Mouse (Mus musculus) embryonic facial prominence, embryonic 10.5 days (tissue): ENCODE results near the gene Kmt2e. TPM values are rescaled to one million over a fixed set of nuclear protein-coding genes. Genes with fewer than 3 reads are reported as not detected.
"Not testable (repeated sequence)": the region's sequence is repeated elsewhere in the genome, so short reads cannot be mapped to it uniquely, and the experiment has no call there.

Source experiments
- DNase-seq: peaks from one replicate; pipeline ENCODE4 v3.0.0-alpha.2; 2017; ENCODE audit warnings: low spot score
- H3K27ac ChIP-seq: fragments of 300-500 bp; sonication (generic); replicated peaks from 2 replicates; pipeline ENCODE4 v1.5.1; 2016; ENCODE audit warnings: mild to moderate bottlenecking
- H3K27me3 ChIP-seq: fragments of 300-500 bp; sonication (generic); replicated peaks from 2 replicates; pipeline ENCODE4 v1.6.1; 2016; ENCODE audit warnings: low read depth, mild to moderate bottlenecking; ENCODE audit not compliant: poor library complexity, severe bottlenecking
- H3K36me3 ChIP-seq: fragments of 300-500 bp; sonication (generic); replicated peaks from 2 replicates; pipeline ENCODE4 v1.6.1; 2016; ENCODE audit warnings: mild to moderate bottlenecking, moderate library complexity
- H3K4me1 ChIP-seq: fragments of 300-500 bp; sonication (generic); 2 replicates; pipeline ENCODE4 v1.6.1; 2016
- H3K4me3 ChIP-seq: fragments of 300-500 bp; sonication (generic); 2 replicates; pipeline ENCODE4 v1.5.1; 2016; ENCODE audit warnings: mild to moderate bottlenecking, moderate library complexity
- H3K9me3 ChIP-seq: fragments of 300-500 bp; sonication (generic); 2 replicates; pipeline ENCODE4 v1.6.1; 2016; ENCODE audit warnings: mild to moderate bottlenecking
- WGBS: fragments of 180-500 bp; shearing (Covaris S2); methylation state at CpG from one replicate; pipeline ENCODE4 v1.1.7; 2016; 5-methylcytosine and 5-hydroxymethylcytosine counted together
- polyA plus RNA-seq: library from polyadenylated mRNA; unstranded; fragments of >200 nt; fragmentation: Nextera tagmentation; extraction: Ambion mirVana; gene quantifications from 2 replicates; pipeline ENCODE4 v1.2.1, GENCODE M21; 2016

The Kmt2e gene
- polyA plus RNA-seq, 1 experiment from 2014 or later = 86.7 TPM

DNA sequence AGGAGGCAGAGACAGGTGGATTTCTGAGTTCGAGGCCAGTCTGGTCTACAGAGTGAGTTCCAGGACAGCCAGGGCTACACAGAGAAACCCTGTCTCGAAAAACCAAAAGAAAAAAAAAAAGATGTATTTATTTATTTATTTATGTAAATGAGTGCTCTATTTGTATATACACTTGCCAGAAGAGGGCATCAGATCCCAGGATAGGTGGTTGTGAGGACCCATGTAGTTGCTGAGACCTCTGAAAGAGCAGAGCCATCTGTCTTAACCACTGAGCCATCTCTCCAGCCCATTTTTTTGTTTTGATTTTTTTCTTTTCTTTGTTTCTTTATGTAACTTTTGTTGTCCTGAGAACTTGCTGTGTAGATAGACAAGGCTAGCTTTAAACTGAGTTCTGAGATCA, 19.3 kb downstream of the Kmt2e start:
- not testable (repeated sequence) for H3K27ac ChIP-seq, DNase-seq, H3K4me3 ChIP-seq, H3K9me3 ChIP-seq, H3K4me1 ChIP-seq, H3K27me3 ChIP-seq
- H3K36me3 ChIP-seq = peaks cover 66% of the 10 kb centered on the region
- 89% methylated on average over 2 of the region's 2 CpGs for WGBS

DNA sequence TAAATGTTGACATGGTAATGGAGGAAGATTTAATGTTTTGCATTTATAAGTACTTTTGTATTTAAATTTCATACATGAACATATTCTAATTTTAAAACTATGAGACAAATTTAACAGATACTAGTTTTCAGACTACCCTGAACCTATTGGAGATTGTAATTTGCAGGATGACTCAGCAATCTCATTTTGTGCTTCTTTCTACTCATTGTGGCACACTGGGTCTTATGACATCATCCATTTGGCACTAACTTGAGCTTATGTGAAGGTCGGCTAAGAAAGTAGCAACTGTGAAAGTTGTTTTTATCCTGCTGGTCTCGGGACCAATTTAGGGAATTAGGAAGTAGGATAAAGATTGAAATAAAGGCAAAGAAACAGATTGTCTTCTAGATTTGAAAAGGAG, 27.4 kb downstream of the Kmt2e start:
- 80% methylated on average over 2 of the region's 2 CpGs for WGBS
- Histone ChIP-seq H3K9me3 (no peaks in the 10 kb centered on the region), H3K27me3 (no peaks in the 10 kb centered on the region), H3K4me1 (no peaks in the 10 kb centered on the region), H3K4me3 (no peak overlapping the region), H3K36me3 (peaks cover 66% of the 10 kb centered on the region), H3K27ac (no peak overlapping the region)
- no peak for DNase-seq

DNA sequence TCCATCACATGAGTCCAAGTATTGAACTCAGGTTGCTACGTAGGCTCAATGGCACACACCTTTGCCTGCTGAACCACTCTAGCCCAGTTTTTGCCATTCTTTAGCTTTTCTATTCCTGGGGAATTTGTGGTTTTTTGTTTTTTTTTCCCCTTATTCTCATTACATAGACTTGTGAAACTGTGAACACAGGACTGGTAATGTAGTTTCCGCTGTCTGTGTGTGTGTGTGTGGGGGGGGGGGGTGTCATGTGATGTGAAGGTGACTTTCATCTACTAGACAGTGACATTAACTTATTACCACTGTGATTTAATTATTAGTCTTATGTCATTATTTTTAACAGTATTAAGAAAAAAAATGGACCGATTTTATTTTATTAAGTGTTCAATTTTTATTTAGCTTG, 30.0 kb downstream of the Kmt2e start:
- no peak for DNase-seq
- WGBS = 96% methylated on average over 3 of the region's 3 CpGs
- peaks cover 75% of the 10 kb centered on the region for H3K36me3 ChIP-seq
- H3K9me3 ChIP-seq = no peaks in the 10 kb centered on the region
- H3K27me3 ChIP-seq = no peaks in the 10 kb centered on the region
- H3K27ac ChIP-seq = no peak overlapping the region
- H3K4me3 ChIP-seq = no peak overlapping the region
- no peaks in the 10 kb centered on the region for H3K4me1 ChIP-seq

DNA sequence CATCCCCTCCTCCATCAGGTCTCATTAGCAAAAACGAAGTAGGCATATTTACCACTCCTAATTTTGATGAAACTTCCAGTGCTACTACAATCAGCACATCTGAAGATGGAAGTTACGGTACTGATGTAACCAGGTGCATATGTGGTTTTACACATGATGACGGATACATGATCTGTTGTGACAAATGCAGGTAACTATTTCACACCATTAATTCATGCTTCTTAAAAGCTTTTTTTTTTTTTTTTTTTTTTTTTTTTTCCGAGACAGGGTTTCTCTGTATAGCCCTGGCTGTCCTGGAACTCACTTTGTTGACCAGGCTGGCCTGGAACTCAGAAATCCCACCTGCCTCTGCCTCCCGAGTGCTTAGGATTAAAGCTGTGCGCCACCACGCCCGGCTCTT, 30.5 kb downstream of the Kmt2e start:
- Histone ChIP-seq H3K4me3 (no peak overlapping the region), H3K27ac (no peak overlapping the region), H3K36me3 (peaks cover 76% of the 10 kb centered on the region), H3K27me3 (no peaks in the 10 kb centered on the region), H3K9me3 (no peaks in the 10 kb centered on the region), H3K4me1 (no peaks in the 10 kb centered on the region)
- 92% methylated on average over 8 of the region's 8 CpGs for WGBS
- no peak for DNase-seq

DNA sequence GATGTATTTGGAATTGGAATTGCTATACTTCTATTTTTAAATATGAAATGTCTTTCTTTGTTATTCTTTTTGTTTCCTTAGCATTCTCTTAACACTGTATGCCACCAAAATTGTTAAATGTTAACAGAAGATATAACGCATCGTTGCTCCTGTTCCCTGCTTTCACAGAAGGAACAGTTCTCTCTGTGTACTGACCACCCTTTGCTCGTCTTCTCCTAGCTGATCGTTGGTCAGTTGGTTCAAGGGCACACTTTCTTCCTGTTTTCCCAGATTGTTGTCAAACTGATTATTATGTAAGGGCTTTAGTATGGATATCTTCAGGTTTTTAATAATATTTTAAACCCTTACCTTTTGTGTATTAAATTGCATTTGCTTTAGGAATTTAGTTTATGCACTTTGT, 32.3 kb downstream of the Kmt2e start:
- Histone ChIP-seq H3K27me3 (no peaks in the 10 kb centered on the region), H3K9me3 (no peaks in the 10 kb centered on the region), H3K36me3 (peaks cover 87% of the 10 kb centered on the region), H3K4me3 (no peak overlapping the region), H3K4me1 (no peaks in the 10 kb centered on the region), H3K27ac (no peak overlapping the region)
- no peak for DNase-seq
- 95% methylated on average over 4 of the region's 4 CpGs for WGBS

DNA sequence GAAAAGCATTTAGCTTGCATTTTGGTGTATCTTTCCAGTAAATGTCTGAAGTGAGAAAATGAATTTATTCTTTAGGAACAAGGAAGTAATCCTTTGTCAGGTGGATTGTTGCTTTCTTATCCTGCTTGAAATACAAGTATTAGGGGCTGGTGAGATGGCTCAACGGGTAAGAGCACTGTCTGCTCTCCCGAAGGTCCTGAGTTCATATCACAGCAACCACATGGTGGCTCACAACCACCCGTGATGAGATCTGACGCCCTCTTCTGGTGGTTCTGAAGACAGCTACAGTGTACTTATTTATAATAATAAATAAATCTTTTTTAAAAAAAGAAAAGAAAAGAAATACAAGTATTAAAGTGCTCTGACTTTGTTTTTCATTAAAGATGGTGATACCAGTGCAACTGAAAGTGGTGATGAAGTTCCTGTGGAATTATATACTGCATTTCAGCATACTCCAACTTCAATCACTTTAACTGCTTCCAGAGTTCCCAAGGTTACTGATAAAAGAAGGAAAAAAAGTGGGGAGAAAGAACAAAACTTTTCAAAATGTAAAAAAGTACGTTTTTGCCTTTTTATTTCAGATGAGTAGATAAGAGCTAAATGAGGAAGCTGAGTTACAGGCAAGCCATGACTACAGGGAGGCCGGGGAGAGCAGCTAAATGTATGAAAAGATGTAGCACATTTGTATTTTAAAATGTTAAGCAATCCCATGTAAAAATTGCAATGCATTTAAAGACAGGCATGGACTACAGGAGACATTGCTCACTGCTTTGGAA, 39.0 kb downstream of the Kmt2e start:
- 81% methylated on average over 6 of the region's 6 CpGs for WGBS
- H3K4me1 ChIP-seq = no peaks in the 10 kb centered on the region

DNA sequence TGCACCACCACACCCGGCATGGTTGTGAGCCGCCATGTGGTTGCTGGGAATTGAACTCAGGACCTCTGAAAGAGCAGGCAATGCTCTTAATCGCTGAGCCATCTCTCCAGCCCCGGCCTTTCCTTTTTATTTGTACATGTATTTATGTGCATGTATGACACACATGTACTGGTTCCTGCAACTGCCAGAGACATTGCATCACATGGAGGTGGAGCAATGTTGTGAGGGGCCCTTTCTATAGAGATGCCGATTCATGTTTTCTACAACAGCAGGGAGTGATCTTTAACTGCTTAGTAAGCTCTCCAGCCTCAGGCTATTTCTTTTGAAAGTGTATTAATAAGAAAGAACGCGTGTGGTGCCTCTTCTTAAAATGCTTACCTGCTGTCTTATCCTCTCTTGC, 49.6 kb downstream of the Kmt2e start:
- no peak overlapping the region for H3K27ac ChIP-seq
- H3K36me3 ChIP-seq = peaks cover 99% of the 10 kb centered on the region
- DNase-seq = no peak
- no peaks in the 10 kb centered on the region for H3K4me1 ChIP-seq
- H3K9me3 ChIP-seq = no peaks in the 10 kb centered on the region
- 93% methylated on average over 7 of the region's 7 CpGs for WGBS
- no peak overlapping the region for H3K4me3 ChIP-seq
- H3K27me3 ChIP-seq = no peaks in the 10 kb centered on the region

More for the DNA sequence above, 39.0 kb downstream of the Kmt2e start:
- no peak for DNase-seq
- Histone ChIP-seq H3K9me3 (no peaks in the 10 kb centered on the region), H3K4me3 (no peak overlapping the region), H3K27me3 (no peaks in the 10 kb centered on the region), H3K36me3 (peaks cover 87% of the 10 kb centered on the region), H3K27ac (no peak overlapping the region)

DNA sequence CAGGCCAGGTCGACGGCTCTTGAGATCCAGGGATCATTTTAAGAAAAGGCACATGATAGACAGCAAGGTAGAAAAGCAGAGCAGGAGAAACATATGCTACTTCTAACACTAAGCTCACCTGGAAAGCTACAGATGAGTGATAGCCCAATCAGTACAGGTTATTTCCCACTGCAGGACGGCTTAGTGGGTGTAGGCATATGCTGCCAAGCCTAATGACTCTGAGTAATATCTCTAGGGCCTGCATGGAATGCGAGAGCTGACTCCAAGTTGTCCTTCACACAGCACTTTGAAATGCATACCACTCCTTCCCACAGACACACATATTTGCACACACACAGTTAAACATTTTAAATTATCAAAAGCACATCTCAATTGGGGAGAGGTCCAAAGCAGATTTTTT, 55.0 kb downstream of the Kmt2e start:
- 87% methylated on average over 4 of the region's 4 CpGs for WGBS
- no peaks in the 10 kb centered on the region for H3K9me3 ChIP-seq
- H3K27me3 ChIP-seq = no peaks in the 10 kb centered on the region
- H3K36me3 ChIP-seq = peaks cover 95% of the 10 kb centered on the region
- H3K4me1 ChIP-seq = no peaks in the 10 kb centered on the region
- no peak overlapping the region for H3K4me3 ChIP-seq
- no peak overlapping the region for H3K27ac ChIP-seq
- DNase-seq = no peak

DNA sequence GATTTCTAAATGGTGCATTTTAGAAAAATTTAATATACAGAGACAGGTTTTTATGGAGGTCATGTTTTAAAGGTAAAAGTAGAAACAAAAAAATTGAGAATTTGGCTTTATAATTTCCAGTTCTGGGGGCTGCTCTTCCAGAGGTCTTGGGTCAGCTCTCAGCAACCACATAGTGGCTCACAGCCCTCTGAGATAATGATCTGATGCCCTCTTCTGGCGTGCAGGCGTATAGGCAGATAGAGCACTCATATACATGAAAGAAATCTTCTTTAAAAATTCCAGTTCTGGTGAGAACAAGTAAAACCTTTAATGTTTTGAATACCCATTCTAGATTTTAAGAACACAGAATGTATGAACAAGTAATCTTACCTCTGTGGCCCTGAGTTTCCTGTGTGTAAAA, 56.6 kb downstream of the Kmt2e start:
- Histone ChIP-seq H3K36me3 (peaks cover 93% of the 10 kb centered on the region), H3K4me1 (no peaks in the 10 kb centered on the region), H3K27ac (no peak overlapping the region), H3K9me3 (no peaks in the 10 kb centered on the region), H3K27me3 (no peaks in the 10 kb centered on the region), H3K4me3 (no peak overlapping the region)
- 52% methylated on average over 2 of the region's 2 CpGs for WGBS
- DNase-seq = peak; percentile 29

DNA sequence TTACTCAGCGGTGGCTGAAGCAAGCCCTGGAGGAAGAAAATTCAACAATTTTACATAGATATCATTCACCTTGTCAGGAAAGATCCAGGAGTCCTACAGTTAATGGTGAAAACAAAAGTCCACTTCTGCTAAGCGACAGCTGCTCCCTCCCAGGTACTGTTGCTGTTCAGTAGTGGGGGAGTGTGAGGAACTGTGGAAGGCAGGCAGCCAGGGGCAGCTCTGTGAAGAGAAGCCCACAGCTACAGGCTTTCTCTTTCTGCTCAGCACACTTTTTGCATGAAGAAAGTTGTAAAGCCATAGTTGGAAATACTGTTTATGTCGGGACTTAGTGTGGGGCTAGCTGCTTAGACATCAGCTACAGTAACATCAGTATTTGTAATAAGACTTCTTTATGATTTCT, 62.2 kb downstream of the Kmt2e start:
- Histone ChIP-seq H3K4me3 (no peak overlapping the region), H3K27ac (no peak overlapping the region), H3K9me3 (no peaks in the 10 kb centered on the region), H3K36me3 (peaks cover 98% of the 10 kb centered on the region), H3K4me1 (peaks cover under 1% of the 10 kb centered on the region; the same call in 1 of the 2 replicates), H3K27me3 (no peaks in the 10 kb centered on the region)
- DNase-seq = no peak
- WGBS = 93% methylated on average over 3 of the region's 3 CpGs

DNA sequence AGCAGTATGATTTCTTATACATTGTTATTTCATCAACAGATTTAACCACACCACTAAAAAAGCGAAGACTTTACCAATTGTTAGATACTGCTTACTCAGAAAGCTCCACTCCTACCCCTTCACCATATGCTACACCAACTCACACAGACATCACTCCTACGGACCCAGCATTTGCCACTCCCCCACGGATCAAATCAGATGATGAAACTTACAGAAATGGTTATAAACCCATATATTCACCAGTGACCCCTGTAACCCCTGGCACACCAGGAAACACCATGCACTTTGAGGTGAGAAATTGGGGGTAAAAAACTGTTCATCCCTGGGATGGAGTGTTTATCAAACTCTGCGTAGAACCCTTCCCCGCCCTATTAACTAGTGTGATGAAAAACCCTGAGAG, 62.7 kb downstream of the Kmt2e start:
- Histone ChIP-seq H3K36me3 (peaks cover 98% of the 10 kb centered on the region), H3K4me1 (peaks cover 6% of the 10 kb centered on the region), H3K4me3 (no peak overlapping the region), H3K9me3 (no peaks in the 10 kb centered on the region), H3K27ac (no peak overlapping the region), H3K27me3 (no peaks in the 10 kb centered on the region)
- WGBS = 92% methylated on average over 5 of the region's 5 CpGs
- DNase-seq = no peak

DNA sequence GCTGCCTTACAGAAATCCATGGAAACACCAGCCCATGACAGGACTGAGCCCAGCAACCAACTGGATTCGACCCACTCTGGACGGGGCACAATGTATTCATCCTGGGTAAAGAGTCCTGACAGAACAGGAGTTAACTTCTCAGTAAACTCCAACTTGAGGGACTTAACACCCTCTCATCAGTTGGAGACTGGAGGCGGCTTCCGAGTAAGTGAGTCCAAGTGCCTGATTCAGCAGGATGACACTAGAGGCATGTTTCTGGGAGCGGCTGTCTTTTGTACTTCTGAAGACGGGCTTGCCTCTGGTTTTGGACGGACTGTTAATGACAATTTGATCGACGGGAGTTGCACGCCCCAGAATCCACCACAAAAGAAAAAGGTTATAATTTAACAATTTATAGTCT, 63.7 kb downstream of the Kmt2e start:
- WGBS = 94% methylated on average over 10 of the region's 10 CpGs
- peaks cover 98% of the 10 kb centered on the region for H3K36me3 ChIP-seq

DNA sequence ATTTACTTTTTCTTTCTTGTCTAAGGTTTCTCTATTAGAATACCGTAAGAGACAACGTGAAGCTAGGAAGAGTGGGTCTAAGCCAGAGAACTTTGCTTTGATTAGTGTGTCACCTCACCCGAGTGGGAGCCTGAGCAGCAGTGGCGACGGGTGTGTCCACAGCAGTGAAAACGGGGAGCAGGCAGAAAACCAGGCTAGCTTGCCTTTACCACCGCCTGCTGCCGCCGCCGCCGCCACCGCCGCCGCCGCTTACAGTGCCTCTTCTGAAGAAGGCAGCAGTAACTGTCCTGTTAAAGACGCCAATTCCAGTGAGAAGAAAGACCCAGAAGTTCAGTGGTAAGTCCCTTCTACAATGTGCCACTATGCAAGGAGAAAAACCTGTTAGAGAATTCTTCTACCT, 65.0 kb downstream of the Kmt2e start:
- no peak overlapping the region for H3K4me3 ChIP-seq
- H3K36me3 ChIP-seq = peaks cover 97% of the 10 kb centered on the region
- no peaks in the 10 kb centered on the region for H3K9me3 ChIP-seq
- H3K4me1 ChIP-seq = peaks cover 15% of the 10 kb centered on the region
- no peak for DNase-seq
- H3K27me3 ChIP-seq = no peaks in the 10 kb centered on the region
- no peak overlapping the region for H3K27ac ChIP-seq
- WGBS = 94% methylated on average over 16 of the region's 16 CpGs

More for the DNA sequence above, 63.7 kb downstream of the Kmt2e start:
- no peak overlapping the region for H3K4me3 ChIP-seq
- no peak for DNase-seq
- peaks cover 15% of the 10 kb centered on the region for H3K4me1 ChIP-seq
- no peaks in the 10 kb centered on the region for H3K9me3 ChIP-seq
- H3K27ac ChIP-seq = no peak overlapping the region
- H3K27me3 ChIP-seq = no peaks in the 10 kb centered on the region
